Mouse (Mus musculus): Measurements from ENCODE around the gene Tgm2.

Gene Tgm2

DNA sequence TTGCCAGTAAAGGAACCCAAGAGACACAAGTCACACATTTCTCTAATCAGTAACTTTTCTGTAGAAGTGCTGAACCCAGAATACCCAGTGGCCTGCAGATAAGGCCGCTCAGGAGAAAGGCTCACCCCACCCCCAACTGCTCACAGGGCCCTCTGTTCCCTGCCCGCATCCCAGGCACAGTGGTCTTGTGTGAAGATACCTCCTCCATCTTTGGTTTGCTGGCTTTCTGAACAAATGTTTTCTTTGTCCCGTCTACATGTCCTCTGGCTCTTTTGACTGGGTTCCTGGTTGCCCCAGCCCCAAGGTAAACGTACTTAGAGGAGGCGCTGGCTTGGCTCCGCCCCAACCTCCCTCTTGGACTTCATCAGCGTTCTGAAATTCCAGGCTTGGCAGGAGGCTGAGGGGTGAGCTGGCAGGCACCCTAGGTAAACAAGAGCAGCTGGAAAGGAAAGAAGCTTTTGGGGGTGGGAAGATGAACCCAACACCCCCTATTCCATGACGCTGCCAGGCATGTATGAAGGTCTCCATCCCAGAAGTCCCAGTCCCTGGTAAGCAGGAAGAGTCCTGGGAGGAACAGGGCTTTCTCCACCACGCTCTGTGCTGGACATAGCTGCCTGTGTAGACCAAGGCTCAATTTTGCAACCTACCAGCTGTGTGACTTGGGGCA lies 32.5 kb downstream of the Tgm2 start:
- DNase-seq (ENCODE audit: low spot score), result peak; percentile 73

GRCm38 (mm10) chr2:158109516-158109915 lies 36.7 kb downstream of the Tgm2 start:
- no peak for DNase-seq (ENCODE audit: low spot score)

DNA sequence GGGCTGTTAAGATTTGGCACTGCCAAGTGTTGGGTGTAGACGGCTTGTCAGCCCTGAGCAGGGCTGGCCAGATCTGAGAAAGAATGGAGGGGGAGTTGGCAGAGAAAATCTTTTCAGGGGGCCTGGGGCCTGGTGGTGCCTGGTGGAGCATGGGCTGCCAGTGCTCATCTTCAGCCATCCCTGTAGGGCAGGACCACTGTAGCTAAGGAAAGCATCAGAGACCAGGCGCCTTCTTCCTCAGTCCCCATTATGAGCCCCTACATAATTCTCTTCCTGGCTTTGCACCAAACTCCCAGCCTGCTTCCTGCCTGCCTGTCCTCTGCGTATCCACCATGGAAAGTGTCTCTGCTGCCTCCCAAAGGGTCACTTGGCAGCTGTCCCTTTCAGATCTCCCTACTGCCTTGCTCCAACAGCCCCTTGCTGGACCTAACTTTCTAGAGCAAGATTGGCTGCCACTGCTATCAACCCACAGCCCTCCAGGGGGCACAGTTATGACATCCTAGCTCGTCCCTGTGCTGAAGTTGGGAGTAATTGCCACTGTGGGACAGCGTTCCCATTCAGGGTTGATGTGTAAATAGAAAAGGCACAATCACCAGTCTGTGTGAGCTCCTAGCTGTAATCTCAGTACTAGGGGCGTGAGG lies 39.2 kb downstream of the Tgm2 start:
- peak; percentile 38 for DNase-seq (ENCODE audit: low spot score)

DNA sequence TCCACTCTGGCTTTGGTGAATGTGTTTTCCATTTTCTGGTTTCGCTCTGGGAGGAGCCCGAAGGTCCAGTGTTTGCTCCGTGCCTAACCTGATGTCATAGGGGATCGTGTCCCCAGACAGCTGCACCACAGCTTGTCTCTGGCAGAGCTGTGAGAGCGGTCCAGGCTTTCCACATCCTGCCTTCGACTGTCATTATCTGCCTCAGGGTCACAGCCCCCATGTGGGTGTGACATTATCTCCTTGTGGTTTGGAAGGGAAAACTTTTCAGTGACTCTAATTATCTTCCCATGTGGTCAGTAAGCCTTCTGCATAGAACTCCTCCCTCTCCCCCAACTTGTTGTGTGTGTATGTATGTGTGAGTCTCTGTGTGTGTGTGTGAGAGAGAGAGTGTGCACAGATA lies 40.6 kb downstream of the Tgm2 start:
- DNase-seq (ENCODE audit: low spot score), result no peak

- DNase-seq (ENCODE audit: low spot score), result no peak
Observed at GRCm38 (mm10) chr2:158104966-158105365, 41.3 kb downstream of the Tgm2 start.

- no peak for DNase-seq (ENCODE audit: low spot score)
Observed at GRCm38 (mm10) chr2:158101768-158102167, 44.5 kb downstream of the Tgm2 start.

DNA sequence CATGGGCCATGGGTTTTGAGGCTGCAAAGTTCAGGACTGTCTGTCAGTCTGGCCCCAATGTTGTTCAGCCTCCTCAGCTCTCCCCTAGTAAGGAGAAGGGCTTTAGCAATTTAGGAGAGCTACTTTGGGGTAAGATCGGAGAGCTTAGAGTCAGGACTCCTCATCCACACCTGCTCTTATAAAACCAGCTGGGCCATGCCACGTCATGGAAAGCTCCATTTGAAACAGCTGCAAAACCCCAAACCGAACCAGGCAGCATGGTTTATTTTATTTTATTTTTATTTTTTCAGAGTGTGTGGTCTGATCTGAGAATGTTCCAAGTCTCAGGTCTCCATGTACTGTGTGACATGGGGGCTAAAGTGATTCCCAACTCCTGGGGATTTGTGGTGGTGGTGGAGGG lies 46.7 kb downstream of the Tgm2 start:
- no peak for DNase-seq (ENCODE audit: low spot score)

DNA sequence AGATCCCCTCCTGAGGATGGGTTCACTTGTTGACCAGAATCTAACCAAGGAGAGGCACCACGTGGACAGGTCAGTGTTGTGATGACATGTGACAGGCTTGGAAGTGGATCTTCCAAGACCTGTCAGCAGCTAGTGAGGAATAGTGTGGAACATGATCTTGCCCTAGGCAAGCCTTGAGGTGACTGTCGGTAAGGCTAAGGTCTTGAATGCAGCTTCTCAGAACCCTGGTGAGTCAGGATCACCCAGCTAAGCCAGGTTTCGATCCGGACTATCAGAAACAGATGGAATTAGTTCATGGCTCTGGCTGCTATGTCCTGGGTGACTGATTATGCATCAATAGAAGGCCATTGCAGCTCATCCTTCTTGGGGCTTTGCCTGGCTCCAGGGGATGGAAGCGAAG lies 47.5 kb downstream of the Tgm2 start:
- no peak for DNase-seq (ENCODE audit: low spot score)

- DNase-seq (ENCODE audit: low spot score), result no peak
Observed at GRCm38 (mm10) chr2:158097071-158097470, 49.2 kb downstream of the Tgm2 start.

- no peak for DNase-seq (ENCODE audit: low spot score)
Observed at GRCm38 (mm10) chr2:158094846-158095245, 51.4 kb downstream of the Tgm2 start.

- DNase-seq (ENCODE audit: low spot score), result no peak
Observed at GRCm38 (mm10) chr2:158094300-158094699, 51.9 kb downstream of the Tgm2 start.

DNA sequence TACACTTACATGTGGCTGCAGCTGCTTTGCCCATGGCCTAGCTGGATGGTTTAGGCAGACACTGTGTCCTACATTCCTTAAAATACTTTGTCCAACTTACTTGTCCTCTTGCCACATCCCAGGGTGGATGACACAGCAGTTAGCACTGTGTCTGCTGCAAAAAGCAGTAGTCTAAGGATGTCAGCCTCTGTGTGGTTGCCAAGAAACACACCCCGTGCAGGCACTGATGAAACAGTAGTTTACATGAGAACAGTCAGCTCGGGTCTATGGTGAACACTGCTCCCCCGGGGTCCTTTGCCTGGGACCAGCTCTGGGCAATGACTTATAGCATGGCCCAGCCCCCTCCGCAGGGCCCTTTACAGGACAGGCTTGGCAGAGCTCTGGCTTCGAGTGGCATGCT lies 52.9 kb downstream of the Tgm2 start:
- DNase-seq (ENCODE audit: low spot score), result no peak

DNA sequence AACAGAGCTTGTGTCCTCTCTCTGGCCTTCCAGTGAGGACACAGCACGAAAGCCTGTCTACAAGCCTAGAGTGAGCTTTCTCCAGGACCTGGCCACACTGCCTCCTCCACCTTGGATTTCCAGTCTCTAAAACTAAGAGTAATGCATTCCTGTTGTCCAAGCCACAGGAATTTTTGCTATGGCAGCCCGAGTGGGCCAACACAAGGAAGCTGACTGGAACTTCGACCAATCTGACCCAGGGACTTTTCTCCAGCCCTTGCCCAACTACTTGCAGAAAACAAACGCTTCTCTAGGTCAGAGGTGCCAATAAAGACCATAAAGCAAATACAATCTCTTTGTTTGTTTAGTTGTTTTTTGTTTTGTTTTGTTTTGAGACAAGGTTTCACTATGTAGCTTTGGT lies 56.1 kb downstream of the Tgm2 start:
- DNase-seq (ENCODE audit: low spot score), result no peak

DNA sequence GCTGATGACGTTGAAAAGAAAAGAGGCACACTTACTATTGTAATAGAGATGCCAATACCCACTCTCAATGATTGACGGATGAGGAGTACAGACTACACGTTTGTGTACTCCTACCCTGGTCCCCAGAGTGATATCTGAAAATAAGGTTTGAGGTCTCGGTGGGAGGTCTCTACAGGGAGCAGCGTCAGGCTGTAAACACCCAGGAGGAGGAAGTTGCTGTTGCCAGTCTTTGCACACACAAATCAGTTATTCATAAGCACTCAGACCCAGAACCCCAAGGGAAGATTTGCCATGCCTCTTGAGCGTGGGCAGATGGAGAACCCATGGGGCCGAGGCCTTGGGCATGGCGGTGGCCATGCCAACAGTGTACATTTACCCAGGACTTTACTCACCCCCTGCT lies 61.8 kb downstream of the Tgm2 start:
- DNase-seq (ENCODE audit: low spot score), result no peak

DNA sequence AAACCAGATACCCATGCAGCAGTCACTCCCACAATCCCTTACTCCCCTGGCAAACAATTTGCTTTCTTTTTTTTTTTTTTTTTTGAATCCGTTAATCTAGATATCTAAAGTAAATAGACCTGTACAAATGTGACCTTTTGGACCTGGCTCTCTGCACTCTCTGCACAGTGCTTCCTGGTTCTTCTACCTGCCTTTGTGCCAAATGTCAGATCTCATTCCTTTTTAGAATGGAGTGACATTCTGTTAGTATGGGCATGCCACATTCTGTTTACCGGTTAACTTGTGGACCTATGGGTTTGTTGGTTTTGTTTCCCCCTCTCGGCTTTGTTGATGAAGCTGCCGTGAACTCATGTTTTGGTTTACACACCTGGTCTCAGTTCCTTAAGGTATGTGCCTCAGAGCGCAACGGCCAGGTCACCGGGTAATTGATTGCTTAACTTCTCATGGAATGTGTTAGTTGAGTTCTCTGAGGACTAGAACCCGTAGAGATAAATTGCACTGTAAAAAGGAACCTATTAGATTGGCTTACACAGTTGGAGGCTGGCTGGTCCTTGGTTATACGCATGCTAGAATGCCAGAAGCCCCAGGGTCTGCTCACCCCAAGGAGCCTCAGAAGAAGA lies 65.5 kb downstream of the Tgm2 start:
- DNase-seq (ENCODE audit: low spot score), result no peak

GRCm38 (mm10) chr2:158079843-158080395 lies 66.3 kb downstream of the Tgm2 start:
- DNase-seq (ENCODE audit: low spot score), result no peak

GRCm38 (mm10) chr2:158078971-158079370 lies 67.3 kb downstream of the Tgm2 start:
- DNase-seq (ENCODE audit: low spot score), result no peak

- DNase-seq (ENCODE audit: low spot score), result no peak
Observed at GRCm38 (mm10) chr2:158077981-158078380, 68.3 kb downstream of the Tgm2 start.

- DNase-seq (ENCODE audit: low spot score), result no peak
Observed at GRCm38 (mm10) chr2:158076690-158077089, 69.5 kb downstream of the Tgm2 start.

DNA sequence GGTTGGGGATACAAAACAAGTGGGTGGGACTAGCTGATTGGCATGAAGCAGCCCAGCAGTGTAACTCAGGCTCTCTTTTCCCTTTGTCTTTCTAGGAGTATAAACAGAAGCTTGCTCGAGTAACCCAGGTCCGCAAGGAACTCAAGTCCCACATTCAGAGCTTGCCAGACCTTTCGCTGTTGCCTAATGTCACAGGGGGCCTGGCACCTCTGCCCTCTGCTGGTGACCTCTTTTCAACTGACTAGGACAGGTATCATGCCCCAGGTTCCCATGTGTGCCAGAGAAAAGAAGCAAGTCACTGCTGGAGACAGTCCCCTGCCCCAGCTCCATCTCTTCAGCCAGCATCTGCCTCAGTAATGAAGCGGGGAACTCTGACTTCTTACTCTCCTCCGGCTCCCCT lies 71.4 kb downstream of the Tgm2 start:
- no peak for DNase-seq (ENCODE audit: low spot score)

DNA sequence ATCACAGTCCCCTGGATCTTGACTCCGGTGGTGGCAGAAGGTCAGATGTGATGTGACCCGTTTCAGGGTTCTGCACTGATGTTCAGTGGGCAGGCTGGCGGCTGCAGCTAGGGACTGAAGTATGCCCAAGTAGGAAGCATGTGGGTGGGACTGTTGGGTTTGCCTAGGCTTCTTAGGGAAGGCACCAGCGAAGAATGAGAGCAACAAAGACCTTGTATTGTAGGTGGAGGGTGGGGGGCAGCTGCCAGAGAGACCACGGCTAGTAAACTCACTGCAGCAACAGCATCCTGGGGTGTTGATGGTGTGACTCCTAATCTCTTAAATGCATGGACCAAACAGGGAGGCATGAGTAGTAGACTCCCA lies 74.6 kb downstream of the Tgm2 start:
- DNase-seq (ENCODE audit: low spot score), result no peak

- no peak for DNase-seq (ENCODE audit: low spot score)
Observed at GRCm38 (mm10) chr2:158070885-158071632, 75.2 kb downstream of the Tgm2 start.

Data from ovary, postnatal 14 days (tissue).